Mouse (Mus musculus) c-Kit-positive CD71-negative TER-119-negative erythroid progenitor cells, embryonic 14.5 days (primary cell): Measurements from ENCODE around the gene Slc3a2.

Source experiments
- DNase-seq: peaks from one replicate; pipeline ENCODE4 v3.0.0-alpha.2; 2013; ENCODE audit warnings: low read depth

Slc3a2 gene

GRCm38 (mm10) chr19:8710057-8710456 lies 13.1 kb downstream of the Slc3a2 start:
- no peak for DNase-seq

- DNase-seq = no peak
These were observed 14.2 kb downstream of the Slc3a2 start for GRCm38 (mm10) chr19:8708954-8709353.

- DNase-seq = no peak
These were observed 16.2 kb downstream of the Slc3a2 start for GRCm38 (mm10) chr19:8706930-8707329.

- no peak for DNase-seq
These were observed 17.0 kb downstream of the Slc3a2 start for GRCm38 (mm10) chr19:8706132-8706667.

GRCm38 (mm10) chr19:8705026-8705708 lies 18.0 kb downstream of the Slc3a2 start:
- DNase-seq = no peak

GRCm38 (mm10) chr19:8703571-8703970 lies 19.6 kb downstream of the Slc3a2 start:
- no peak for DNase-seq

- no peak for DNase-seq
These were observed 20.7 kb downstream of the Slc3a2 start for GRCm38 (mm10) chr19:8702458-8702857.

GRCm38 (mm10) chr19:8699652-8700051 lies 23.5 kb downstream of the Slc3a2 start:
- no peak for DNase-seq

GRCm38 (mm10) chr19:8695330-8695729 lies 27.8 kb downstream of the Slc3a2 start:
- DNase-seq = no peak

GRCm38 (mm10) chr19:8692740-8693139 lies 30.4 kb downstream of the Slc3a2 start:
- DNase-seq = no peak

- DNase-seq = no peak
These were observed 31.2 kb downstream of the Slc3a2 start for GRCm38 (mm10) chr19:8691871-8692539.

- no peak for DNase-seq
These were observed 39.5 kb downstream of the Slc3a2 start for GRCm38 (mm10) chr19:8683627-8684026.

GRCm38 (mm10) chr19:8682996-8683395 lies 40.2 kb downstream of the Slc3a2 start:
- DNase-seq = peak; percentile 87

- no peak for DNase-seq
These were observed 41.4 kb downstream of the Slc3a2 start for GRCm38 (mm10) chr19:8681633-8682362.

GRCm38 (mm10) chr19:8679031-8679779 lies 44.0 kb downstream of the Slc3a2 start:
- no peak for DNase-seq

GRCm38 (mm10) chr19:8673336-8674063 lies 49.7 kb downstream of the Slc3a2 start:
- no peak for DNase-seq

GRCm38 (mm10) chr19:8672859-8673258 lies 50.3 kb downstream of the Slc3a2 start:
- no peak for DNase-seq

GRCm38 (mm10) chr19:8665746-8666145 lies 57.4 kb downstream of the Slc3a2 start:
- DNase-seq = no peak

GRCm38 (mm10) chr19:8664859-8665258 lies 58.3 kb downstream of the Slc3a2 start:
- DNase-seq = no peak

GRCm38 (mm10) chr19:8663911-8664421 lies 59.2 kb downstream of the Slc3a2 start:
- no peak for DNase-seq

GRCm38 (mm10) chr19:8663360-8663839 lies 59.8 kb downstream of the Slc3a2 start, which contains the start of gene Chrm1:
Chrm1 (plus strand) TSS chr19:8663789.
- DNase-seq = no peak
